Mouse (Mus musculus) ES-Bruce4 (cell line): ENCODE results near the gene Gper1.

Experiments
- CTCF ChIP-seq: IDR thresholded peaks from one replicate; pipeline ENCODE4 v1.8.1; 2011; ENCODE audit warnings: low read depth, low read length
- EP300 ChIP-seq: IDR thresholded peaks from 2 replicates; pipeline ENCODE4 v1.6.1; 2011; ENCODE audit warnings: low read depth, low read length; ENCODE audit not compliant: insufficient read depth
- POLR2A ChIP-seq: IDR thresholded peaks from one replicate; pipeline ENCODE4 v1.8.1; 2011; ENCODE audit warnings: low read length; ENCODE audit not compliant: insufficient read depth

GRCm38 (mm10) chr5:139388694-139389675, 34.0 kb upstream of the Gper1 start:
- TF ChIP-seq CTCF (no peak), POLR2A (no peak), EP300 (no peak)
